Mouse (Mus musculus) hindbrain, embryonic 16.5 days (tissue): Measurements from ENCODE around the gene Dvl1. TPM values are rescaled to one million over a fixed set of nuclear protein-coding genes. Genes with fewer than 3 reads are reported as not detected.

Experiments used
- ATAC-seq: fragments of 200-750 bp; cut with Nextera tagmentation; 2 replicates; pipeline ENCODE4 v1.8.0; 2017; ENCODE audit warnings: moderate TSS enrichment, moderate library complexity
- H3K27ac ChIP-seq: fragments of 300-500 bp; sonication (generic); 2 replicates; pipeline ENCODE4 v1.5.1; 2014; ENCODE audit warnings: low read depth, mild to moderate bottlenecking, control low read depth, low read length, moderate library complexity
- H3K27me3 ChIP-seq: fragments of 300-500 bp; sonication (generic); replicated peaks from 2 replicates; pipeline ENCODE4 v1.6.1; 2014; ENCODE audit warnings: low read length; ENCODE audit not compliant: control insufficient read depth, insufficient read depth
- H3K36me3 ChIP-seq: fragments of 300-500 bp; sonication (generic); 2 replicates; pipeline ENCODE4 v1.6.1; 2014; ENCODE audit warnings: mild to moderate bottlenecking, low read length, moderate library complexity, mixed read lengths; ENCODE audit not compliant: control insufficient read depth, insufficient read depth
- H3K4me1 ChIP-seq: fragments of 300-500 bp; sonication (generic); 2 replicates; pipeline ENCODE4 v1.6.1; 2014; ENCODE audit warnings: low read depth, low read length; ENCODE audit not compliant: control insufficient read depth, insufficient read depth
- H3K4me2 ChIP-seq: fragments of 300-500 bp; sonication (generic); 2 replicates; pipeline ENCODE4 v1.6.1; 2014; ENCODE audit warnings: mild to moderate bottlenecking, low read length, control low read depth, moderate library complexity
- H3K4me3 ChIP-seq: fragments of 300-500 bp; sonication (generic); 2 replicates; pipeline ENCODE4 v1.5.1; 2014; ENCODE audit warnings: mild to moderate bottlenecking, low read length, control low read depth, moderate library complexity
- H3K9ac ChIP-seq: fragments of 300-500 bp; sonication (generic); 2 replicates; pipeline ENCODE4 v1.6.1; 2014; ENCODE audit warnings: low read depth, mild to moderate bottlenecking, control low read depth, low read length, moderate library complexity
- H3K9me3 ChIP-seq: fragments of 300-500 bp; sonication (generic); 2 replicates; pipeline ENCODE4 v1.6.1; 2014; ENCODE audit warnings: mild to moderate bottlenecking, low read length, moderate library complexity; ENCODE audit not compliant: control insufficient read depth
- WGBS: fragments of 180-500 bp; shearing (Covaris S2); extraction: QIAGEN DNeasy Blood & Tissue Kit; methylation state at CpG from one replicate; pipeline ENCODE4 v1.1.7; 2014; 5-methylcytosine and 5-hydroxymethylcytosine counted together
- polyA plus RNA-seq: library from polyadenylated mRNA; unstranded; fragments of >200 nt; fragmentation: Nextera tagmentation; extraction: Ambion mirVana; gene quantifications from 2 replicates; pipeline ENCODE4 v1.2.1, GENCODE M21; 2015

The Dvl1 gene
- polyA plus RNA-seq, 1 experiment from 2014 or later: 10.2 TPM

- no peaks in the 10 kb centered on the region for H3K9me3 ChIP-seq
- peaks cover 27% of the 10 kb centered on the region for H3K4me1 ChIP-seq
- H3K4me2 ChIP-seq: no peak overlapping the region
- H3K9ac ChIP-seq: no peak overlapping the region
- 89% methylated on average over 11 of the region's 11 CpGs for WGBS
- ATAC-seq: no peak
- no peaks in the 10 kb centered on the region for H3K27me3 ChIP-seq
- no peak overlapping the region for H3K27ac ChIP-seq
- H3K36me3 ChIP-seq: no peaks in the 10 kb centered on the region; the same call in 1 of the 2 replicates
- H3K4me3 ChIP-seq: no peak overlapping the region
Observed at GRCm38 (mm10) chr4:155837404-155838010, 9.7 kb upstream of the Dvl1 start.

- Histone ChIP-seq H3K9me3 (no peaks in the 10 kb centered on the region), H3K36me3 (no peaks in the 10 kb centered on the region), H3K27me3 (no peaks in the 10 kb centered on the region), H3K9ac (no peak overlapping the region), H3K4me2 (no peak overlapping the region), H3K4me3 (no peak overlapping the region), H3K4me1 (peaks cover 17% of the 10 kb centered on the region), H3K27ac (peak overlapping the region; percentile 35; the same call in 1 of the 2 replicates)
- WGBS: 57% methylated on average over 8 of the region's 8 CpGs
- no peak for ATAC-seq
Observed at GRCm38 (mm10) chr4:155838187-155839153, 8.7 kb upstream of the Dvl1 start.

GRCm38 (mm10) chr4:155839483-155839910 is 7.7 kb upstream of the Dvl1 start, which contains the start of gene Mxra8:
Mxra8 (plus strand) TSS chr4:155839680.
- Histone ChIP-seq H3K4me3 (peak within 1 kb of the TSS; percentile 37), H3K9ac (peak within 1 kb of the TSS; percentile 36; the same call in 1 of the 2 replicates), H3K4me1 (peaks cover 9% of the 10 kb centered on the region; the same call in 1 of the 2 replicates), H3K36me3 (no peaks in the 10 kb centered on the region), H3K4me2 (peak within 1 kb of the TSS; percentile 65), H3K27me3 (no peaks in the 10 kb centered on the region), H3K27ac (peak within 1 kb of the TSS; percentile 35; the same call in 1 of the 2 replicates), H3K9me3 (no peaks in the 10 kb centered on the region)
- peak; percentile 63 for ATAC-seq
- WGBS: 3% methylated on average over 16 of the region's 16 CpGs

- peak overlapping the region; percentile 61 for H3K9ac ChIP-seq
Observed at GRCm38 (mm10) chr4:155840076-155841002, 6.9 kb upstream of the Dvl1 start.

GRCm38 (mm10) chr4:155841003-155841454 is 6.2 kb upstream of the Dvl1 start:
- Histone ChIP-seq H3K4me2 (peak overlapping the region; percentile 65), H3K36me3 (no peaks in the 10 kb centered on the region), H3K4me3 (peak overlapping the region; percentile 37), H3K27me3 (no peaks in the 10 kb centered on the region), H3K9ac (peak overlapping the region; percentile 61), H3K4me1 (peaks cover 9% of the 10 kb centered on the region; the same call in 1 of the 2 replicates), H3K9me3 (no peaks in the 10 kb centered on the region), H3K27ac (no peak overlapping the region)
- peak; percentile 46; the same call in 1 of the 2 replicates for ATAC-seq
- WGBS: 2% methylated on average over 32 of the region's 32 CpGs

More at GRCm38 (mm10) chr4:155840076-155841002, 6.9 kb upstream of the Dvl1 start:
- Histone ChIP-seq H3K27ac (0 out of 2 replicates have a peak overlapping the region, but pooled peaks have one; percentile 13), H3K4me3 (peak overlapping the region; percentile 37), H3K4me1 (peaks cover 9% of the 10 kb centered on the region; the same call in 1 of the 2 replicates), H3K9me3 (no peaks in the 10 kb centered on the region), H3K36me3 (no peaks in the 10 kb centered on the region), H3K4me2 (peak overlapping the region; percentile 65), H3K27me3 (no peaks in the 10 kb centered on the region)
- 9% methylated on average over 8 of the region's 8 CpGs for WGBS
- no peak for ATAC-seq

- no peak overlapping the region for H3K4me3 ChIP-seq
- ATAC-seq: no peak
- no peaks in the 10 kb centered on the region for H3K9me3 ChIP-seq
- 38% methylated on average over 38 of the region's 38 CpGs for WGBS
- H3K36me3 ChIP-seq: no peaks in the 10 kb centered on the region
- peak overlapping the region; percentile 65; the same call in 1 of the 2 replicates for H3K4me2 ChIP-seq
- H3K27ac ChIP-seq: no peak overlapping the region
- peaks cover 13% of the 10 kb centered on the region for H3K4me1 ChIP-seq
- H3K9ac ChIP-seq: 0 out of 2 replicates have a peak overlapping the region, but pooled peaks have one; percentile 23
- no peaks in the 10 kb centered on the region for H3K27me3 ChIP-seq
Observed at GRCm38 (mm10) chr4:155841651-155842270, 5.4 kb upstream of the Dvl1 start.

GRCm38 (mm10) chr4:155843231-155843630 is 4.0 kb upstream of the Dvl1 start:
- Histone ChIP-seq H3K9ac (no peak overlapping the region), H3K4me3 (no peak overlapping the region), H3K27me3 (no peaks in the 10 kb centered on the region), H3K27ac (no peak overlapping the region), H3K36me3 (no peaks in the 10 kb centered on the region), H3K4me2 (no peak overlapping the region), H3K4me1 (peaks cover 18% of the 10 kb centered on the region), H3K9me3 (no peaks in the 10 kb centered on the region)
- WGBS: 91% methylated on average over 5 of the region's 5 CpGs
- no peak for ATAC-seq
